Mouse (Mus musculus): ENCODE results near the gene Syt8. TPM values are rescaled to one million over a fixed set of nuclear protein-coding genes. Genes with fewer than 3 reads are reported as not detected.
"Not testable (repeated sequence)": the region's sequence is repeated elsewhere in the genome, so short reads cannot be mapped to it uniquely, and the experiment has no call there.

Gene Syt8
- polyA plus RNA-seq, 1 experiment from 2014 or later: not detected

DNA sequence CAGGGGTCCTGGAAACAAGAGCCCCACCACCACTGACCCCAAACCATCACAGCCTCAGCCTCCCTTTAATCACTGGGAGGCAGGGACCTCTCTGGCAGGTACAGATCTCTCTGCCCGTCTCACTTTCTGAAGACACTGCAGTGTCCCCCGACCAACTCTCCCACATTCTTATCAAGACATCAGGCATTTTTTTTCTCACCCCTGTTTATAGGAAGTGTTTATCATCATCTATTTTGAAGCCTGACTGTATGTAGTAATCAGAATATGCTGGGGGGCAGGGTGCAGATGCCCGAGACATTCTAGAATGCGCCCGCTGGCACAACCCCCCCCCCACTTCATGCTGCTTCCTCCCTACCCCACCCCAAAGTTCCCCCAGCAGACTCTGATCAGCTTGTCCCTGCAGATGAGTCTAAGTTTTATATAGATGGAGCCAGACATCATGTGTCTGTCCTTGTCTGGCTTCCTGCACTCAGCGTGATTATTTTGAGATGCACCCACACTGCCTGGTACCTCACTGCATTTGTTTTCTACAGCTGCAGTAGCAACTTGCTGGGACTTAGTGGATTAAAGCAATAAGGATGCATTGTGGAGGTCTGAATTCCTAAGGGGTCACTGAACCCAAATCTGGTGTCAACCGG lies 34.4 kb upstream of the Syt8 start:
- no peak overlapping the region for H3K9ac ChIP-seq (replicated peaks; ENCODE audit: low read length)
- H3K27ac ChIP-seq (replicated peaks; ENCODE audit: low read depth, low read length): no peak overlapping the region
- H3K27me3 ChIP-seq (ENCODE audit: control insufficient read depth, insufficient read depth, low read length): no peaks in the 10 kb centered on the region
- 58% methylated on average over 7 of the region's 7 CpGs for WGBS
- H3K36me3 ChIP-seq (replicated peaks; ENCODE audit: control insufficient read depth, insufficient read depth, low read depth, low read length): no peaks in the 10 kb centered on the region
- H3K4me2 ChIP-seq (ENCODE audit: low read depth, low read length): no peak overlapping the region
- DNase-seq (ENCODE audit: low spot score) (no peak), ATAC-seq (replicated peaks; ENCODE audit: insufficient number of reproducible peaks, low FRiP score, low TSS enrichment, low read depth) (no peak)
- no peak overlapping the region for H3K4me3 ChIP-seq (ENCODE audit: low read depth, low read length)
- H3K4me1 ChIP-seq (ENCODE audit: control insufficient read depth, insufficient read depth, low read length): no peaks in the 10 kb centered on the region
- no peaks in the 10 kb centered on the region for H3K9me3 ChIP-seq (replicated peaks; ENCODE audit: control insufficient read depth, low read length)

DNA sequence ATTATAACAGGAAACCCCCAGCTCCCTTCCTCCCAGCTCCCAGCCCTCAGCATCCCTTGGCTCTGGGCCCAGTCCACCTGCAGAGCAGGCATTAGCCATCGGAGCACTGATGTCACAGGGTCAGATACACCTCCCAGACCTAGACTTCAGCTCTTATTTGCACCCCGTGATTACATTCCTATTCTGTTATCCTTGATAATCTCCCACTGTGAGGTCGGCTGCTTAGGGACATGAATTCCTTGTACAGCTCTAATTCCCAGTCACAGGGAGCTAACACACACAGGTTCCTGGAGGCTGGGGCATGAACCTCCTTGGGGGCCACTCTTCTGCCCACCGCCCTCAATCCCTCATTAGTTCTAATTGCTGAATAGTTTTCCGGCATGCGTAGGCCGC lies 33.9 kb upstream of the Syt8 start:
- peak; percentile 64; the same call in 1 of the 2 replicates for ATAC-seq (replicated peaks; ENCODE audit: insufficient number of reproducible peaks, low FRiP score, low TSS enrichment, low read depth)
- no peaks in the 10 kb centered on the region for H3K27me3 ChIP-seq (ENCODE audit: control insufficient read depth, insufficient read depth, low read length)
- no peaks in the 10 kb centered on the region for H3K36me3 ChIP-seq (replicated peaks; ENCODE audit: control insufficient read depth, insufficient read depth, low read depth, low read length)
- H3K9ac ChIP-seq (replicated peaks; ENCODE audit: low read length): no peak overlapping the region
- WGBS: 29% methylated on average over 7 of the region's 7 CpGs
- H3K27ac ChIP-seq (replicated peaks; ENCODE audit: low read depth, low read length): no peak overlapping the region
- no peak overlapping the region for H3K4me3 ChIP-seq (ENCODE audit: low read depth, low read length)
- no peaks in the 10 kb centered on the region for H3K4me1 ChIP-seq (ENCODE audit: control insufficient read depth, insufficient read depth, low read length)
- no peaks in the 10 kb centered on the region for H3K9me3 ChIP-seq (replicated peaks; ENCODE audit: control insufficient read depth, low read length)
- DNase-seq (ENCODE audit: low spot score): peak; percentile 8
- no peak overlapping the region for H3K4me2 ChIP-seq (ENCODE audit: low read depth, low read length)

- 77% methylated on average over 4 of the region's 4 CpGs for WGBS
- ATAC-seq (replicated peaks; ENCODE audit: insufficient number of reproducible peaks, low FRiP score, low TSS enrichment, low read depth) (no peak), DNase-seq (ENCODE audit: low spot score) (no peak)
- Histone ChIP-seq H3K4me3 (ENCODE audit: low read depth, low read length) (no peak overlapping the region), H3K4me1 (ENCODE audit: control insufficient read depth, insufficient read depth, low read length) (no peaks in the 10 kb centered on the region), H3K9me3 (replicated peaks; ENCODE audit: control insufficient read depth, low read length) (no peaks in the 10 kb centered on the region), H3K4me2 (ENCODE audit: low read depth, low read length) (no peak overlapping the region), H3K27ac (replicated peaks; ENCODE audit: low read depth, low read length) (no peak overlapping the region), H3K27me3 (ENCODE audit: control insufficient read depth, insufficient read depth, low read length) (no peaks in the 10 kb centered on the region), H3K36me3 (replicated peaks; ENCODE audit: control insufficient read depth, insufficient read depth, low read depth, low read length) (no peaks in the 10 kb centered on the region), H3K9ac (replicated peaks; ENCODE audit: low read length) (no peak overlapping the region)
Observed at GRCm38 (mm10) chr7:142403591-142403990, 31.1 kb upstream of the Syt8 start.

- H3K9me3 ChIP-seq (replicated peaks; ENCODE audit: control insufficient read depth, low read length); ATAC-seq (replicated peaks; ENCODE audit: insufficient number of reproducible peaks, low FRiP score, low TSS enrichment, low read depth); H3K36me3 ChIP-seq (replicated peaks; ENCODE audit: control insufficient read depth, insufficient read depth, low read depth, low read length); H3K4me1 ChIP-seq (ENCODE audit: control insufficient read depth, insufficient read depth, low read length); H3K9ac ChIP-seq (replicated peaks; ENCODE audit: low read length); H3K4me3 ChIP-seq (ENCODE audit: low read depth, low read length); H3K27me3 ChIP-seq (ENCODE audit: control insufficient read depth, insufficient read depth, low read length); H3K4me2 ChIP-seq (ENCODE audit: low read depth, low read length); H3K27ac ChIP-seq (replicated peaks; ENCODE audit: low read depth, low read length); DNase-seq (ENCODE audit: low spot score): not testable (repeated sequence)
- 89% methylated on average over 5 of the region's 5 CpGs for whole genome bisulfite sequencing
Observed at GRCm38 (mm10) chr7:142405134-142405533, 29.5 kb upstream of the Syt8 start.

DNA sequence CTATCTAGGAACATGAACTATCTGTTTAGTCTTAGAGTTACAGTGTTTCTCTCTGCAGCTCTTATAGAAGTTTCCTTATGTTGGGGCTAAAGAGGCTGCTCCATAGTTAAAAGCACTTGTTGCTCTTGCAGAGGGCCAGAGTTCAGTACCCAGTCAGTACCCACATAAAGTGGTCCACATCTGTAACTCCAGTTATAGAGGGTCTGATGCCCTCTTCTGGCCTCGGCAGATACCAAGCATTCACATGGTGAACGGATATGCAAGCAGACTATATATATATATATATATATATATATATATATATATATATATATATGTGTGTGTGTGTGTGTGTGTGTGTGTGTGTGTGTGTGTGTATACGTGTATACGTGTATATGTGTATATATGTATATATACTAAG lies 26.7 kb upstream of the Syt8 start:
- ATAC-seq (replicated peaks; ENCODE audit: insufficient number of reproducible peaks, low FRiP score, low TSS enrichment, low read depth) (no peak), DNase-seq (ENCODE audit: low spot score) (no peak)
- no peaks in the 10 kb centered on the region for H3K9me3 ChIP-seq (replicated peaks; ENCODE audit: control insufficient read depth, low read length)
- no peak overlapping the region for H3K9ac ChIP-seq (replicated peaks; ENCODE audit: low read length)
- H3K4me1 ChIP-seq (ENCODE audit: control insufficient read depth, insufficient read depth, low read length): no peaks in the 10 kb centered on the region
- H3K36me3 ChIP-seq (replicated peaks; ENCODE audit: control insufficient read depth, insufficient read depth, low read depth, low read length): no peaks in the 10 kb centered on the region
- H3K27ac ChIP-seq (replicated peaks; ENCODE audit: low read depth, low read length): no peak overlapping the region
- H3K4me2 ChIP-seq (ENCODE audit: low read depth, low read length): no peak overlapping the region
- no peaks in the 10 kb centered on the region for H3K27me3 ChIP-seq (ENCODE audit: control insufficient read depth, insufficient read depth, low read length)
- H3K4me3 ChIP-seq (ENCODE audit: low read depth, low read length): no peak overlapping the region
- WGBS: 77% methylated on average over 4 of the region's 4 CpGs

DNA sequence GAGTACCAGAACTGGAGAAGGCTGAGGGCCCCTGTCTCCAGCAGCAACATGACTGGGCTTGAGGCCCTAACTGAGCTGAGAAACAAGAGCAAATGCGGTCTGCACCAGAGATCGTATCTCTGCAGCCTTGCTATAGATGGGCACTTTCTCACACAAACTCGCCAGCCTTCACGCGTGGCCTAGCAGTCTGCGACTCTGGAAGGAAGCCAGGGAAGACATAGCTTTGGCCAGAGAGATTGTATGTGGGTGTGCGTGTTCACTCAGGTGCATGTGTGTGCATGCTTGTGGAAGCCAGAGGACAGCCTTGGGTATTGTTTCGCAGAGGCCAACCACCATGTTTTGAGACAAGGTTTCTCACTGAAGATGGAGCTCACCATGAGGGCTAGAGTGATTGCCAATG lies 26.0 kb upstream of the Syt8 start:
- Histone ChIP-seq H3K4me1 (ENCODE audit: control insufficient read depth, insufficient read depth, low read length) (no peaks in the 10 kb centered on the region), H3K9ac (replicated peaks; ENCODE audit: low read length) (no peak overlapping the region), H3K4me3 (ENCODE audit: low read depth, low read length) (no peak overlapping the region), H3K9me3 (replicated peaks; ENCODE audit: control insufficient read depth, low read length) (no peaks in the 10 kb centered on the region), H3K27me3 (ENCODE audit: control insufficient read depth, insufficient read depth, low read length) (no peaks in the 10 kb centered on the region), H3K27ac (replicated peaks; ENCODE audit: low read depth, low read length) (no peak overlapping the region), H3K4me2 (ENCODE audit: low read depth, low read length) (no peak overlapping the region), H3K36me3 (replicated peaks; ENCODE audit: control insufficient read depth, insufficient read depth, low read depth, low read length) (no peaks in the 10 kb centered on the region)
- no peak for ATAC-seq (replicated peaks; ENCODE audit: insufficient number of reproducible peaks, low FRiP score, low TSS enrichment, low read depth)
- DNase-seq (ENCODE audit: low spot score): no peak
- 93% methylated on average over 8 of the region's 8 CpGs for WGBS

DNA sequence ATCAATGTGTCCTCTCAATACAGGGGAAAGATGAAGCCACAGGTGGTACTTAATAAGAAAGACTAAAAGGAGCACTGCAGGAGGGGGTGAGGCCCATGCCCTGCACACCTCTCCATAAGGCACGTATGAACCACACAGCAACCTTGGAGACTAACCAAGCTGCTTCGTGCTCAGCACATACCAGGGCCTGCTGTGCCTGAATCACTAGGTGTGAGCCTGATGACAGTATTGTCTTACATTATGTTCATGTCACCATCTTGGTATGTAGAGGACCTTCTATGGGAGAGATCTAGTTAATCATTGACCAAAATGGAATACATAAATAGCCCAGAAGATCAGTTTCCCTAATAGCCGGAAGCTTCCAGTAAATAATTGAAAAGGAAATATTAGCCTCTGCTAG lies 25.0 kb upstream of the Syt8 start:
- H3K4me1 ChIP-seq (ENCODE audit: control insufficient read depth, insufficient read depth, low read length): no peaks in the 10 kb centered on the region
- H3K4me3 ChIP-seq (ENCODE audit: low read depth, low read length): no peak overlapping the region
- no peaks in the 10 kb centered on the region for H3K36me3 ChIP-seq (replicated peaks; ENCODE audit: control insufficient read depth, insufficient read depth, low read depth, low read length)
- 82% methylated on average over 3 of the region's 3 CpGs for WGBS
- no peak overlapping the region for H3K4me2 ChIP-seq (ENCODE audit: low read depth, low read length)
- no peaks in the 10 kb centered on the region for H3K9me3 ChIP-seq (replicated peaks; ENCODE audit: control insufficient read depth, low read length)
- H3K27ac ChIP-seq (replicated peaks; ENCODE audit: low read depth, low read length): no peak overlapping the region
- H3K9ac ChIP-seq (replicated peaks; ENCODE audit: low read length): no peak overlapping the region
- ATAC-seq (replicated peaks; ENCODE audit: insufficient number of reproducible peaks, low FRiP score, low TSS enrichment, low read depth): no peak
- no peak for DNase-seq (ENCODE audit: low spot score)
- no peaks in the 10 kb centered on the region for H3K27me3 ChIP-seq (ENCODE audit: control insufficient read depth, insufficient read depth, low read length)

DNA sequence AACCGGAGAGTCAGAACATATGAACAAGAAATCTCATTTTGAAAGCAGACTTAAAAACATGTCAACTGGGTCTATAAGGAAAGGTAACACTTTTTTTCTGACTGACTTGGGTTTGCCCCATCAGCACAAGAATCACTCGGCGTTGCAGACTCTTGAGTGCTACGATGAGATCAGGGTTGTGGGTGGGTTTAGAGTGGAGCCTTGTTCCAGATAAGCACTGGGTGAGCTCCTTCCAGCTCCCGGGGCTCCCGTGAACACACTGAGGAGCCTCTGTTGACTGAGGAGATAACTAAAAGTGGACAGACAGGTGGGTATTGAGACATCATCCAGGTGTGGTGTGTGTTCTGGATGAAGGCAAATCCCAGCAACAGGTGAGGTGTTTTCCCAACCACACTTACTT lies 21.4 kb upstream of the Syt8 start:
- H3K4me2 ChIP-seq (ENCODE audit: low read depth, low read length): no peak overlapping the region
- no peak overlapping the region for H3K9ac ChIP-seq (replicated peaks; ENCODE audit: low read length)
- 94% methylated on average over 6 of the region's 6 CpGs for WGBS

More for the DNA sequence above, 21.4 kb upstream of the Syt8 start:
- Histone ChIP-seq H3K4me1 (ENCODE audit: control insufficient read depth, insufficient read depth, low read length) (no peaks in the 10 kb centered on the region), H3K27me3 (ENCODE audit: control insufficient read depth, insufficient read depth, low read length) (no peaks in the 10 kb centered on the region), H3K36me3 (replicated peaks; ENCODE audit: control insufficient read depth, insufficient read depth, low read depth, low read length) (no peaks in the 10 kb centered on the region), H3K27ac (replicated peaks; ENCODE audit: low read depth, low read length) (no peak overlapping the region), H3K4me3 (ENCODE audit: low read depth, low read length) (no peak overlapping the region), H3K9me3 (replicated peaks; ENCODE audit: control insufficient read depth, low read length) (no peaks in the 10 kb centered on the region)
- no peak for ATAC-seq (replicated peaks; ENCODE audit: insufficient number of reproducible peaks, low FRiP score, low TSS enrichment, low read depth)
- no peak for DNase-seq (ENCODE audit: low spot score)
